Mouse (Mus musculus): ENCODE results near the gene Med13.

GRCm38 (mm10) chr11:86396518-86396917 lies 39.1 kb upstream of the Med13 start:
- TF ChIP-seq POLR2A (IDR thresholded peaks at IDR 0.05; ENCODE audit: low read depth, low read length) (no peak), CTCF (conservative IDR thresholded peaks at IDR 0.05; ENCODE audit: insufficient read depth, insufficient read length, low read depth, low read length) (no peak)

Measured in kidney, adult 2 months (tissue).